Mouse (Mus musculus) ES-Bruce4 (cell line): ENCODE measurements around the gene Gipr. TPM values are rescaled to one million over a fixed set of nuclear protein-coding genes. Genes with fewer than 3 reads are reported as not detected.

Source experiments
- H3K27ac ChIP-seq: 2 replicates; pipeline ENCODE4 v1.5.1; 2012; ENCODE audit warnings: low read length, inconsistent platforms; ENCODE audit not compliant: insufficient read depth
- H3K27me3 ChIP-seq: 2 replicates; pipeline ENCODE4 v1.6.1; 2012; ENCODE audit warnings: mild to moderate bottlenecking, low read length, inconsistent platforms; ENCODE audit not compliant: control insufficient read depth, poor library complexity, insufficient read depth, severe bottlenecking
- H3K36me3 ChIP-seq: 2 replicates; pipeline ENCODE4 v1.6.1; 2012; ENCODE audit warnings: inconsistent platforms, mild to moderate bottlenecking, low read length, moderate library complexity; ENCODE audit not compliant: control insufficient read depth, poor library complexity, insufficient read depth, severe bottlenecking
- H3K4me1 ChIP-seq: one replicate; pipeline ENCODE4 v1.8.1; 2011; ENCODE audit warnings: low read length; ENCODE audit not compliant: control insufficient read depth, insufficient read depth
- H3K4me3 ChIP-seq: 2 replicates; pipeline ENCODE4 v1.5.1; 2011; ENCODE audit warnings: low read depth, mild to moderate bottlenecking, low read length
- H3K9ac ChIP-seq: 2 replicates; pipeline ENCODE4 v1.6.1; 2012; ENCODE audit warnings: low read depth, mild to moderate bottlenecking, inconsistent platforms; ENCODE audit not compliant: poor library complexity, severe bottlenecking
- H3K9me3 ChIP-seq: replicated peaks from 2 replicates; pipeline ENCODE4 v1.6.1; 2012; ENCODE audit warnings: mild to moderate bottlenecking, low read length, inconsistent platforms; ENCODE audit not compliant: control insufficient read depth, poor library complexity, insufficient read depth, severe bottlenecking
- CTCF ChIP-seq: IDR thresholded peaks from one replicate; pipeline ENCODE4 v1.8.1; 2011; ENCODE audit warnings: low read depth, low read length
- EP300 ChIP-seq: IDR thresholded peaks from 2 replicates; pipeline ENCODE4 v1.6.1; 2011; ENCODE audit warnings: low read depth, low read length; ENCODE audit not compliant: insufficient read depth
- POLR2A ChIP-seq: IDR thresholded peaks from one replicate; pipeline ENCODE4 v1.8.1; 2011; ENCODE audit warnings: low read length; ENCODE audit not compliant: insufficient read depth
- polyA plus RNA-seq: library from polyadenylated mRNA; stranded (reverse); fragments of >200 nt; gene quantifications from 2 replicates; pipeline ENCODE4 v1.2.4, GENCODE M21; 2011; ENCODE audit warnings: low read depth; ENCODE audit not compliant: missing spikeins, insufficient read depth, insufficient read length

Gipr gene
- polyA plus RNA-seq, 1 experiment, result 1.9 TPM

DNA sequence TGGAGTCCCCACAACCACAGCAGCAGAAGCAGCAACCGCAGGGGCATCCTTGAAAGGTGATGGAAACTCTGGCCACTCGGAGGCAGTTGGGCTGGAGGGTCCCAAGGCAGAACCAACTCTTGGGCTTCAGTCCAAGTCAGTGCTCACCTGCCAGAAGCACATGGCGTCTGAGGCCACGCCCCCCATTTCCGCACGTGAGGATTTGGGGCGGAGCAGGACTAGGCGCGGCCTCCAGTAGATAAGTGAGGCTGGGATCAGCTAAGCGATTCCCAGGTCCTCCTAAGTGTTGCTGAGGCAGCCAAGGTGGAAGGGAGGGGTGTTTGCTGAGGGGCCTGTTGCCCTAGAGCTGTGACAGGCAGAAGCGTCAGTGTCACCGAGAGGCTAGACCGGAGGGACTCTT, 949 bp downstream of the Gipr start:
- no peak overlapping the region for H3K9ac ChIP-seq
- H3K27me3 ChIP-seq, result no peaks in the 10 kb centered on the region
- H3K4me1 ChIP-seq, result peaks cover 2% of the 10 kb centered on the region
- no peaks in the 10 kb centered on the region for H3K36me3 ChIP-seq
- no peak for TF ChIP-seq EP300
- no peak for TF ChIP-seq POLR2A
- TF ChIP-seq CTCF, result no peak
- peak overlapping the region; percentile 40 for H3K4me3 ChIP-seq
- no peak overlapping the region for H3K27ac ChIP-seq
- no peaks in the 10 kb centered on the region for H3K9me3 ChIP-seq

DNA sequence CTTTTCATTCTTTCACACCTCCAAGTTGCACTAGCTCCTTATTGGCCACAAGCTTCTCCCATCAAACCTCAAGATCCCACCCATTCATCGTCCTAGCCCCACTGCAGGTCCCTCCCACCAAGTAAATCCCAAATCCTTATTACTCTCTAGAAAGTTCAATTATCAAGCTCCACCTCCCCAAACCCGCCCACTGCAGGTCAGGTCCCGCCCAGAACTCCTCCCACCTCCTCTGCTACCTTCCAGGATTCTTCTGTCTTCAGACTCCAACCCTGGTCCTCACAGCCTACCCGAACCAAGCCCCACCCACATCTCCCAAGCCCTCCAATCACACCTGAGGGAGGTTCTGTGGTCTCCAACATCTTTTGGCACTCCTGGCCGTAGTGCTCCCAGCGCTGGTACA, 1.7 kb downstream of the Gipr start:
- H3K27ac ChIP-seq, result no peak overlapping the region
- H3K27me3 ChIP-seq, result no peaks in the 10 kb centered on the region
- no peaks in the 10 kb centered on the region for H3K9me3 ChIP-seq
- peak overlapping the region; percentile 40 for H3K4me3 ChIP-seq
- peaks cover 2% of the 10 kb centered on the region for H3K4me1 ChIP-seq
- TF ChIP-seq POLR2A (no peak), EP300 (no peak), CTCF (no peak)
- H3K9ac ChIP-seq, result no peak overlapping the region
- H3K36me3 ChIP-seq, result no peaks in the 10 kb centered on the region

DNA sequence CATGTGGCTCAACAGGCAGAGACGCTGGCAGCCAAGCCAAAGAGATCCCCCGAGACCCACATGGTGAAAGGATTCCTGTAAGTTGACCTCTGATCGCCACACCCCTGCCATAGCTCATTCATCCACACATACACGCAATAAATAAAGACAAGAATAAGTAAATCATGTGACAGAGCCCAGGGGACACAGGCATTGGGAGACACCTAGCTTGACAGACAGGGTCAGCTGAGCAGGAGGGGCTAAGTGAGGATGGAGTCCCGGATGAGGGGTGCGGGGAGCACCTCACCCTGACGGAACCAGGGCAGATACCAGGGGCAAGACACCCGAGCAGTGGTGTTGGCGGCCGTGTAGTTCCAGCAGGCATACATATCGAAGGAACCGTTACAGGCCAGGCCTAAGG, 2.2 kb downstream of the Gipr start:
- TF ChIP-seq POLR2A (no peak), EP300 (no peak), CTCF (no peak)
- peak overlapping the region; percentile 22 for H3K4me3 ChIP-seq
- peaks cover 2% of the 10 kb centered on the region for H3K4me1 ChIP-seq
- no peaks in the 10 kb centered on the region for H3K9me3 ChIP-seq
- H3K27me3 ChIP-seq, result no peaks in the 10 kb centered on the region
- H3K27ac ChIP-seq, result no peak overlapping the region
- no peak overlapping the region for H3K9ac ChIP-seq
- H3K36me3 ChIP-seq, result no peaks in the 10 kb centered on the region

DNA sequence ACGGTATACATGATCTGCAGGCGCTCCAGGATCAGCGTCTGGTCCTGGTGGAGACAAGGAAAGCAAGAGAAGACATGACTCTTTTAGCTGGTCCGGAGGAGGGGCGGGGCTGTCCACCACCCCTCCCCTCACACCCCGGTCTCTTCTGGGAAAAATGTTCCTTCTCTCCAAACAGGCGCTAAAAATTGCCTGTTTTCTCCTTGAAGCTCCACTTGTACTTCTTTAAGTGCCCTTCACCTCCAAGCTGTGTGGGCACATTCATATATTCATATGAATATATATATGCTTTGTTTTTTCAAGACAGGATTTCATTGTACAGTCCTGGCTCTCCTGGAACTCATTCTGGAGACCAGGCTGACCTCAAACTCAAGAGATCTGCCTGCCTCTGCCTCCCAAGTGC, 3.0 kb downstream of the Gipr start:
- no peak overlapping the region for H3K27ac ChIP-seq
- TF ChIP-seq CTCF, result no peak
- TF ChIP-seq POLR2A, result no peak
- TF ChIP-seq EP300, result no peak
- no peaks in the 10 kb centered on the region for H3K27me3 ChIP-seq
- H3K4me1 ChIP-seq, result peaks cover 2% of the 10 kb centered on the region
- H3K36me3 ChIP-seq, result no peaks in the 10 kb centered on the region
- no peaks in the 10 kb centered on the region for H3K9me3 ChIP-seq
- H3K9ac ChIP-seq, result no peak overlapping the region
- H3K4me3 ChIP-seq, result no peak overlapping the region

DNA sequence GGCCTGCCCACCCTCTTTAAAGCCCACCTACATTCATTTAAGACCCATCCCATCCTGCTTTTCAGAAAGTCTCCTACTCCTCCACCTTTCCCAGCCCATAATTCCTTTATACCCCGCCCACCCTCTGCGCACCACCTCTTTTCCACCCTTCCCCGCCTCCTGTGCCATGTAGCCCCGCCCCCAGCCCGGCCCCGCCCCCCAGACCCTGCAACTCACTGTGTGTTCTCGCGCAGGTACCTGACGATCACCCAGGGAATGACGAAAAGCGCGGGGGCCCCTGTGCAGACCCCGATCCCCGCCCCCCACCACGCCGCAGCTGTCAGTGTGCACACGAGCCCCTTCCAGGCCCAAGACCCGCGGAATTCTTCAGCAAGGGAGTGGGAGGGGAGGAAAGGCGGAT, 5.8 kb downstream of the Gipr start:
- H3K36me3 ChIP-seq, result no peaks in the 10 kb centered on the region
- H3K9ac ChIP-seq, result peak overlapping the region; percentile 54
- H3K9me3 ChIP-seq, result no peaks in the 10 kb centered on the region
- H3K4me3 ChIP-seq, result peak overlapping the region; percentile 78
- no peaks in the 10 kb centered on the region for H3K27me3 ChIP-seq
- no peak overlapping the region for H3K27ac ChIP-seq
- H3K4me1 ChIP-seq, result peaks cover 2% of the 10 kb centered on the region
- no peak for TF ChIP-seq POLR2A
- TF ChIP-seq CTCF, result no peak
- no peak for TF ChIP-seq EP300

DNA sequence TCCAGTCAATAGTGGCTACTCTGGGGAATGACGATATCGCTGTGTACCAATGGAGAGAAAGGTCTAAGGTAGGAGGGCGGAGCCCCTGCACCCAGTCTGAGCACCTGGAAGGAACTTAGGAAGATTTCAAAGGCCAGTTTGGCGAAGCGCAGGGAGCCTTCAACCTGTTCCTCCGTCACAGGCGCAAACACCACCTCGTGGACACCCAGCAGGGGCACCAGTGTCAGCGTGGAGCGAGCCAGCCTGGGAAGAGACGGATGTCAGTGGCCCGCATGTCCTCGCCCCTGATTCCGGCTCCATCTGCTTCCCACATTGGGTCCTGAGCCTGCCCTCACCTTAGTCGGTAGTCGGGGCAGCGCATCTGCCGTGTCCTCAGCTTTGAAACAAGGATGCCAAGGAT, 6.5 kb downstream of the Gipr start:
- peak overlapping the region; percentile 69 for H3K4me3 ChIP-seq
- peak overlapping the region; percentile 54 for H3K9ac ChIP-seq
- no peaks in the 10 kb centered on the region for H3K27me3 ChIP-seq
- no peak overlapping the region for H3K27ac ChIP-seq
- no peak for TF ChIP-seq CTCF
- no peak for TF ChIP-seq POLR2A
- no peak for TF ChIP-seq EP300
- H3K9me3 ChIP-seq, result no peaks in the 10 kb centered on the region
- no peaks in the 10 kb centered on the region for H3K36me3 ChIP-seq
- H3K4me1 ChIP-seq, result peaks cover 2% of the 10 kb centered on the region
